Mouse (Mus musculus) ES-E14 (cell line): ENCODE data around the gene Gm8180. TPM values are rescaled to one million over a fixed set of nuclear protein-coding genes. Genes with fewer than 3 reads are reported as not detected.
"Not testable (repeated sequence)": the region's sequence is repeated elsewhere in the genome, so short reads cannot be mapped to it uniquely, and the experiment has no call there.

Source experiments
- DNase-seq: peaks from one replicate; pipeline ENCODE4 v3.0.0-alpha.2; 2013; ENCODE audit warnings: low read depth, low spot score
- H3K27ac ChIP-seq: 2 replicates; pipeline ENCODE4 v1.5.1; 2012; ENCODE audit warnings: low read depth, mild to moderate bottlenecking, low read length, moderate library complexity, mixed read lengths; ENCODE audit not compliant: poor library complexity, insufficient read depth, severe bottlenecking
- H3K36me3 ChIP-seq: 2 replicates; pipeline ENCODE4 v1.6.1; 2012; ENCODE audit warnings: mild to moderate bottlenecking, low read length, moderate library complexity, mixed read lengths; ENCODE audit not compliant: control insufficient read depth, poor library complexity, insufficient read depth, severe bottlenecking
- H3K4me1 ChIP-seq, 2 experiments: fragments of 150-350 bp in 1 of 2; sonication (generic) in 1 of 2; 2 replicates each; pipeline ENCODE4 v1.6.1; 2012; ENCODE audit warnings: low read length in 2 of 2, mild to moderate bottlenecking in 1 of 2, mixed read lengths in 1 of 2; ENCODE audit not compliant: control insufficient read depth in 2 of 2, insufficient read depth in 2 of 2, poor library complexity in 1 of 2
- H3K4me3 ChIP-seq, 2 experiments: fragments of 150-350 bp in 1 of 2; sonication (generic) in 1 of 2; 2 replicates each; pipeline ENCODE4 v1.5.1; 2012; ENCODE audit warnings: low read length in 2 of 2, low read depth in 1 of 2, mild to moderate bottlenecking in 1 of 2, mixed read lengths in 1 of 2; ENCODE audit not compliant: insufficient read depth in 1 of 2, poor library complexity in 1 of 2, severe bottlenecking in 1 of 2
- H3K9ac ChIP-seq: 2 replicates; pipeline ENCODE4 v1.6.1; 2012; ENCODE audit warnings: low read depth, mild to moderate bottlenecking, low read length, mixed read lengths; ENCODE audit not compliant: poor library complexity, insufficient read depth, severe bottlenecking
- H3K9me3 ChIP-seq: fragments of 150-350 bp; sonication (generic); 2 replicates; pipeline ENCODE4 v1.6.1; 2012; ENCODE audit warnings: low read depth, mild to moderate bottlenecking, low read length; ENCODE audit not compliant: control insufficient read depth, insufficient read depth
- in situ Hi-C, 2 experiments: fragments of 600-800 bp; cut with MboI; formaldehyde crosslinking; loops; one replicate each; pipeline ENCODE4 v1.15.1; 2025; ENCODE audit warnings: low sequenced_read_pairs in 2 of 2, inconsistent platforms in 1 of 2; ENCODE audit not compliant: unreplicated experiment in 2 of 2
- total RNA-seq: library from RNA; depleted of rRNA; stranded (reverse); fragments of 300-350 nt; gene quantifications from 2 replicates; pipeline ENCODE4 v1.2.3, GENCODE M21; 2012; rRNA removed

Gm8180 gene
- total RNA-seq, result not detected in 2 replicates

DNA sequence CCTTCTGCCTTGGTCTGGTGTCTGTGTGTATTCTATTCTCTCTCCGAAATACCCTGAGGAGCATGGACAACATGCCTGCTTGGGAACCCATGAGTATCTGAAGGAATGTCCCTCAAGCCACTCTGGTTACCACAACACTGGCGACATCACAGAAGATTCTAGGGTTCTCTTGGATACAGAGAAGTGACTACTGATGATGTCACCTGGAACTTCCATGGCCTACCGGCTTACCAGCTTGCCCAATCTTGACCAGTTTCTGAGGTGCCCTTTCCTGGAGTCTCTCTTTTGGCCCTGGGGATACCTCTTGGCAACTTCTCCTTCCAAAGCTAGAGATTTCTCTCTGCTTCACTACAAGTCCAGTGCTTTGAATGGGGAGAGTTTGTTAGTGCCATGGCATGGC, at the start of gene Gm8180:
Gene Gm8180 (minus strand): TSS at position 101 of the 400 bp plus-strand sequence.
- H3K27ac ChIP-seq, H3K9me3 ChIP-seq, H3K36me3 ChIP-seq, H3K4me1 ChIP-seq, H3K9ac ChIP-seq, DNase-seq, in situ Hi-C loops, H3K4me3 ChIP-seq: not testable (repeated sequence)

GRCm38 (mm10) chr14:43830385-43830784, 45.8 kb upstream of the Gm8180 start:
- H3K9ac ChIP-seq, H3K9me3 ChIP-seq, H3K4me3 ChIP-seq, H3K27ac ChIP-seq, H3K4me1 ChIP-seq, H3K36me3 ChIP-seq, in situ Hi-C loops, DNase-seq: not testable (repeated sequence)

DNA sequence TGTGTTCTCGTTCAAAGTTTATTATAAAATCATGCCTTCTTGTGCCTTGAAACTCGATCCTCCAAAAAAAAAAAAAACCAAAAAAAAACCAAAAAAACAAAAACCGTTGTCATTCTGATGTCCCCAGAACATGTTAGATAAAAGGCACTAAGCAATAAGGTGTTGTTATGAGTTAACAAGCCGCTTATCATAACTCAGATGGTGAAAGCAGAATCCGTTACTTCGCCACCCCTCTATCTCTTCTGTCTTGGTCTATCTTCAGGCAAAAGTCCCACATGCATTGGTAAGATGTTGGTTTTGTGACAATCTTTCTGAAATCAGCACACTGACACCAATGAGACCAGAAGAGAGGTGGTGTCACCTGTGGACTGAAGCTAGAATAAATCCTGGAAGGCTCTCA, 39.6 kb upstream of the Gm8180 start:
- H3K9ac ChIP-seq, in situ Hi-C loops, H3K4me3 ChIP-seq, H3K36me3 ChIP-seq, H3K4me1 ChIP-seq, H3K9me3 ChIP-seq, DNase-seq, H3K27ac ChIP-seq: not testable (repeated sequence)

DNA sequence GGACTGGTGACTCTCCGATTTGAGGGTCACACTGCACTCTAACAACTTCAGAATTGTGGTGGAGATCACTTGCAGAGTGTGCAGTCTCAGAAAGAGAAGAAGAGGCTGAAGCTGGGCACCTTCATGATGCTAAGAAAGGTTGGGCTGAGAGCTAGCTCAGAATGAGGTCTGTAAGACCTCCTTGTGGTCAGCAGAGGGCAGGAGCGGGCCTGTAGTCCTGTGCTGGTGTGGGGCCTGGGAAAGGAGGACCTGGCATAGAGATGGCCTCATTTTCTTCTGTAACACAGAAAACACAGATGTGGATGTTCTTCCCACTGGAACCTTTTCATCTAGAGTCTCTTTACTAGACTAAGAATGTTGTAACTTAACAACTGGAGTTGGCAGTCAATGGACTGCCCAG, 37.3 kb upstream of the Gm8180 start:
- H3K9ac ChIP-seq, H3K4me1 ChIP-seq, H3K4me3 ChIP-seq, H3K27ac ChIP-seq, DNase-seq, in situ Hi-C loops, H3K9me3 ChIP-seq, H3K36me3 ChIP-seq: not testable (repeated sequence)

DNA sequence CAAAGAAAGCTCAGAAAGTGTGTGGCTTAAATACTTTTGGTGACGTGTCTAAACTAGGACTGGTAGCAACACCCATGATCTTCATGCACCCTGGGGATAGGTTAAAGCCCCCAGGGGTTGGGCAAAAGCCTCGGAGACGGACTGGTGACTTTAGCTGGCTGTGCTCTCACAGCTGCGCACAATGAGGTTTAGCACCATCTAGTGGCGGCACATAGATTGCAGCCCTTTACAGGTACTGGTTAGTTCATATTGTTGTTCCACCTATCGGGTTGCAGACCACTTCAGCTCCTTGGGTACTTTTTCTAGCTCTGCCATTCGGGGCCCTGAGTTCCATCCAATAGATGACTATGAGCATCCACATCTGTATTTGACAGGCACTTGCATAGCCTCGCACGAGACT, 27.9 kb upstream of the Gm8180 start:
- H3K36me3 ChIP-seq, H3K27ac ChIP-seq, in situ Hi-C loops, H3K9ac ChIP-seq, H3K9me3 ChIP-seq, H3K4me1 ChIP-seq, H3K4me3 ChIP-seq: not testable (repeated sequence)
- DNase-seq, result peak; percentile 80

GRCm38 (mm10) chr14:43808142-43808541, 23.6 kb upstream of the Gm8180 start:
- H3K4me3 ChIP-seq, DNase-seq, H3K27ac ChIP-seq, H3K9me3 ChIP-seq, H3K9ac ChIP-seq, H3K4me1 ChIP-seq, H3K36me3 ChIP-seq, in situ Hi-C loops: not testable (repeated sequence)

GRCm38 (mm10) chr14:43804435-43804834, 19.9 kb upstream of the Gm8180 start:
- H3K9ac ChIP-seq, DNase-seq, H3K9me3 ChIP-seq, H3K4me3 ChIP-seq, H3K4me1 ChIP-seq, H3K36me3 ChIP-seq, H3K27ac ChIP-seq, in situ Hi-C loops: not testable (repeated sequence)

- 0 out of 2 replicates have a peak overlapping the region, but pooled peaks have one; percentile 1 for H3K9ac ChIP-seq
- H3K27ac ChIP-seq, in situ Hi-C loops, H3K4me1 ChIP-seq, H3K36me3 ChIP-seq, H3K9me3 ChIP-seq: not testable (repeated sequence)
- H3K4me3 ChIP-seq, result peak overlapping the region; percentile 22 to 44; a peak in 2 of 4 replicates
- DNase-seq, result peak; percentile 8
Measured at GRCm38 (mm10) chr14:43796905-43797470, 12.4 kb upstream of the Gm8180 start.
